Mouse (Mus musculus) stomach, embryonic 14.5 days (tissue): ENCODE results near the gene E4f1. TPM values are rescaled to one million over a fixed set of nuclear protein-coding genes. Genes with fewer than 3 reads are reported as not detected.

ENCODE experiments used
- ATAC-seq: fragments of 200-750 bp; cut with Nextera tagmentation; 2 replicates; pipeline ENCODE4 v1.8.0; 2017; ENCODE audit warnings: low read depth, moderate TSS enrichment; ENCODE audit not compliant: insufficient number of reproducible peaks, insufficient read depth, low FRiP score
- H3K27ac ChIP-seq: fragments of 300-500 bp; sonication (generic); 2 replicates; pipeline ENCODE4 v1.5.1; 2014; ENCODE audit warnings: mild to moderate bottlenecking, low read length, moderate library complexity, mixed read lengths
- H3K27me3 ChIP-seq: fragments of 300-500 bp; sonication (generic); 2 replicates; pipeline ENCODE4 v1.6.1; 2014; ENCODE audit warnings: low read length, control low read depth, mixed read lengths; ENCODE audit not compliant: control insufficient read depth, insufficient read depth
- H3K36me3 ChIP-seq: fragments of 300-500 bp; sonication (generic); 2 replicates; pipeline ENCODE4 v1.6.1; 2014; ENCODE audit warnings: mild to moderate bottlenecking, control low read depth, low read length, moderate library complexity, mixed read lengths; ENCODE audit not compliant: control insufficient read depth, insufficient read depth
- H3K4me1 ChIP-seq: fragments of 300-500 bp; sonication (generic); 2 replicates; pipeline ENCODE4 v1.6.1; 2014; ENCODE audit warnings: low read length, control low read depth, mixed read lengths; ENCODE audit not compliant: control insufficient read depth, insufficient read depth
- H3K4me2 ChIP-seq: fragments of 300-500 bp; sonication (generic); replicated peaks from 2 replicates; pipeline ENCODE4 v1.6.1; 2014; ENCODE audit warnings: low read depth, low read length, control low read depth
- H3K4me3 ChIP-seq: fragments of 300-500 bp; sonication (generic); 2 replicates; pipeline ENCODE4 v1.5.1; 2014; ENCODE audit warnings: low read depth, low read length, control low read depth
- H3K9ac ChIP-seq: fragments of 300-500 bp; sonication (generic); replicated peaks from 2 replicates; pipeline ENCODE4 v1.6.1; 2014; ENCODE audit warnings: low read depth, mild to moderate bottlenecking, control low read depth, low read length, moderate library complexity, mixed read lengths
- H3K9me3 ChIP-seq: fragments of 300-500 bp; sonication (generic); 2 replicates; pipeline ENCODE4 v1.6.1; 2016; ENCODE audit warnings: low read depth, low read length, control low read depth; ENCODE audit not compliant: control insufficient read depth
- WGBS: fragments of 180-500 bp; shearing (Covaris S2); extraction: QIAGEN DNeasy Blood & Tissue Kit; methylation state at CpG from one replicate; pipeline ENCODE4 v1.1.7; 2014; 5-methylcytosine and 5-hydroxymethylcytosine counted together
- polyA plus RNA-seq: library from polyadenylated mRNA; unstranded; fragments of >200 nt; fragmentation: Nextera tagmentation; extraction: Ambion mirVana; gene quantifications from 2 replicates; pipeline ENCODE4 v1.2.1, GENCODE M21; 2014

The E4f1 gene
- polyA plus RNA-seq, 1 experiment from 2014 or later: 28.5 TPM

GRCm38 (mm10) chr17:24454756-24455522, 15.2 kb downstream of the E4f1 start:
- Histone ChIP-seq H3K4me3 (peak overlapping the region; percentile 77), H3K9ac (peak overlapping the region; percentile 95), H3K9me3 (no peaks in the 10 kb centered on the region), H3K27me3 (no peaks in the 10 kb centered on the region), H3K4me2 (peak overlapping the region; percentile 73), H3K27ac (peak overlapping the region; percentile 98), H3K36me3 (peaks cover 14% of the 10 kb centered on the region), H3K4me1 (peaks cover 10% of the 10 kb centered on the region; the same call in 1 of the 2 replicates)
- peak; percentile 95 for ATAC-seq
- WGBS: under 1% methylated on average over 61 of the region's 67 CpGs

- Histone ChIP-seq H3K27ac (peak overlapping the region; percentile 98), H3K36me3 (peaks cover 20% of the 10 kb centered on the region), H3K4me1 (peaks cover 10% of the 10 kb centered on the region; the same call in 1 of the 2 replicates), H3K4me3 (peak overlapping the region; percentile 77), H3K9ac (peak overlapping the region; percentile 95), H3K4me2 (peak overlapping the region; percentile 73), H3K27me3 (no peaks in the 10 kb centered on the region), H3K9me3 (no peaks in the 10 kb centered on the region)
- no peak for ATAC-seq
- 2% methylated on average over 14 of the region's 14 CpGs for WGBS
Measured at GRCm38 (mm10) chr17:24454218-24454755, 15.8 kb downstream of the E4f1 start.

- no peak overlapping the region for H3K27ac ChIP-seq
- 66% methylated on average over 2 of the region's 2 CpGs for WGBS
- H3K4me1 ChIP-seq: peaks cover 10% of the 10 kb centered on the region; the same call in 1 of the 2 replicates
- ATAC-seq: no peak
- H3K9ac ChIP-seq: no peak overlapping the region
- 0 out of 2 replicates have a peak overlapping the region, but pooled peaks have one; percentile 73 for H3K4me2 ChIP-seq
- no peaks in the 10 kb centered on the region for H3K9me3 ChIP-seq
- peaks cover 29% of the 10 kb centered on the region for H3K36me3 ChIP-seq
- no peak overlapping the region for H3K4me3 ChIP-seq
- no peaks in the 10 kb centered on the region for H3K27me3 ChIP-seq
Measured at GRCm38 (mm10) chr17:24453372-24453771, 16.7 kb downstream of the E4f1 start.

DNA sequence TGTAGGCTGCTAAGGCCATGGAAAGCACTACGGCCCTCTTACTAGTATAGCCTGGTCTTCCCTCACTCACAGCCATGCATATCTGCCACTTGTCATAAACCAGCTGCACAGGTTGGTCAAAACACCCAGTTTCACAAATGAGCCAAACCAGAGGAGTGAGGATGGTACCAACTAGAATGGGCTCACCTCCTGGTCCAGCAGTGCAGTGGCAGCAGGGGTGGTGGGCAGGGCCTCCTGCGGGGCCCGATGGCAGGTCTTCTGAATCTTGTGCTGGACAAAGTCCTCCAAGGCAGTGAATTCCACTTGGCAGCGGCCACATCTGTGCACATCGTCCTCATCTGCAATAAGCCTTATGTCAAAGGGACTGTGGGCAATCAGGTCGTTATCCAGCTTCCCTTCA, 18.9 kb downstream of the E4f1 start:
- no peaks in the 10 kb centered on the region for H3K27me3 ChIP-seq
- no peaks in the 10 kb centered on the region for H3K9me3 ChIP-seq
- WGBS: 95% methylated on average over 6 of the region's 6 CpGs
- H3K36me3 ChIP-seq: peaks cover 50% of the 10 kb centered on the region
- H3K4me3 ChIP-seq: no peak overlapping the region
- H3K4me1 ChIP-seq: peaks cover 10% of the 10 kb centered on the region; the same call in 1 of the 2 replicates
- H3K4me2 ChIP-seq: no peak overlapping the region
- H3K9ac ChIP-seq: no peak overlapping the region
- H3K27ac ChIP-seq: no peak overlapping the region
- no peak for ATAC-seq

- H3K4me2 ChIP-seq: no peak overlapping the region
- H3K9me3 ChIP-seq: no peaks in the 10 kb centered on the region
- H3K36me3 ChIP-seq: peaks cover 68% of the 10 kb centered on the region
- WGBS: 92% methylated on average over 6 of the region's 6 CpGs
- H3K4me3 ChIP-seq: no peak overlapping the region
- no peak for ATAC-seq
- H3K27me3 ChIP-seq: no peaks in the 10 kb centered on the region
- no peak overlapping the region for H3K9ac ChIP-seq
- peaks cover 10% of the 10 kb centered on the region; the same call in 1 of the 2 replicates for H3K4me1 ChIP-seq
- no peak overlapping the region for H3K27ac ChIP-seq
Measured at GRCm38 (mm10) chr17:24449507-24449906, 20.6 kb downstream of the E4f1 start.

- H3K9me3 ChIP-seq: no peaks in the 10 kb centered on the region
- no peak overlapping the region for H3K27ac ChIP-seq
- ATAC-seq: no peak
- H3K36me3 ChIP-seq: peaks cover 81% of the 10 kb centered on the region
- no peak overlapping the region for H3K4me2 ChIP-seq
- H3K4me3 ChIP-seq: no peak overlapping the region
- H3K27me3 ChIP-seq: no peaks in the 10 kb centered on the region
- no peaks in the 10 kb centered on the region for H3K4me1 ChIP-seq
- 93% methylated on average over 8 of the region's 8 CpGs for WGBS
- H3K9ac ChIP-seq: no peak overlapping the region
Measured at GRCm38 (mm10) chr17:24446590-24446989, 23.5 kb downstream of the E4f1 start.

DNA sequence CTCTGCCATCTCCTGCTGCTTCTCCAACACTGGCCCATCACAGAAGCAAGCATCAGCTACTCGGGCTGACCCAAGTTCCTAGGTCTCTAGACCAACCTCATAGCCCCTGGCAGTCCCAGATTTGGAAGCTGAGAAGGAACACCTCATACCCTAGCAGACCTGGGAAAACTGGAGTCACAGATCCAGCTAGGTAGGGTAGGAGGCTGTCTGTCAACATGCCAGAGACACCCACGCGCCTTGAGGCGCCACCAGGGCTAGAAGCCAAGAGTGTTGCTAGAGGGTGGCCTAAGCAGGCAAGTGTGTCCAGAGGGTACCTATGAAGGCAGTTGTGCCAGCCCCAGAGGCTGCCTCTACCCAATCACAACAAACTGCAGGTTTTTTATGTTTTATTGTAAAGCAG, 26.7 kb downstream of the E4f1 start:
- Histone ChIP-seq H3K4me3 (no peak overlapping the region), H3K9me3 (no peaks in the 10 kb centered on the region), H3K27ac (no peak overlapping the region), H3K27me3 (no peaks in the 10 kb centered on the region), H3K4me1 (no peaks in the 10 kb centered on the region), H3K36me3 (peaks cover 76% of the 10 kb centered on the region), H3K4me2 (no peak overlapping the region), H3K9ac (no peak overlapping the region)
- 86% methylated on average over 4 of the region's 4 CpGs for WGBS
- ATAC-seq: no peak

GRCm38 (mm10) chr17:24442632-24443155, 27.4 kb downstream of the E4f1 start, which contains the start of gene Dnase1l2:
TSS of gene Dnase1l2 (minus strand) at chr17:24443105.
- ATAC-seq: no peak
- Histone ChIP-seq H3K36me3 (peaks cover 69% of the 10 kb centered on the region), H3K9ac (no peak within 1 kb of the TSS)

More at GRCm38 (mm10) chr17:24442632-24443155, 27.4 kb downstream of the E4f1 start, which contains the start of gene Dnase1l2:
- Histone ChIP-seq H3K27me3 (no peaks in the 10 kb centered on the region), H3K9me3 (no peaks in the 10 kb centered on the region), H3K4me3 (no peak within 1 kb of the TSS), H3K4me2 (no peak within 1 kb of the TSS), H3K27ac (no peak within 1 kb of the TSS), H3K4me1 (no peaks in the 10 kb centered on the region)
- 84% methylated on average over 7 of the region's 7 CpGs for WGBS
